Mouse (Mus musculus) embryonic fibroblast, embryonic 13.5 days (primary cell): ENCODE results near the gene Pex1. TPM values are rescaled to one million over a fixed set of nuclear protein-coding genes. Genes with fewer than 3 reads are reported as not detected.

Experiments
- H3K27ac ChIP-seq: 2 replicates; pipeline ENCODE4 v1.5.1; 2012; ENCODE audit warnings: low read length, control low read depth, inconsistent platforms; ENCODE audit not compliant: insufficient read depth
- H3K4me1 ChIP-seq: 2 replicates; pipeline ENCODE4 v1.6.1; 2011; ENCODE audit warnings: low read length; ENCODE audit not compliant: control insufficient read depth, insufficient read depth
- H3K4me3 ChIP-seq: 2 replicates; pipeline ENCODE4 v1.5.1; 2011; ENCODE audit warnings: mild to moderate bottlenecking, control low read depth, low read length; ENCODE audit not compliant: insufficient read depth
- CTCF ChIP-seq: IDR thresholded peaks from 2 replicates; pipeline ENCODE4 v1.5.1; 2011; ENCODE audit warnings: mild to moderate bottlenecking, control low read depth, low read length, moderate library complexity, borderline replicate concordance; ENCODE audit not compliant: insufficient read depth
- POLR2A ChIP-seq: IDR thresholded peaks from 2 replicates; pipeline ENCODE4 v1.6.1; 2011; ENCODE audit warnings: low read depth, mild to moderate bottlenecking, control low read depth, low read length, moderate library complexity
- polyA plus RNA-seq: library from polyadenylated mRNA; stranded (reverse); fragments of >200 nt; gene quantifications from 2 replicates; pipeline ENCODE4 v1.2.4, GENCODE M21; 2011; ENCODE audit warnings: low read depth; ENCODE audit not compliant: missing spikeins, insufficient read length

Pex1 gene
- polyA plus RNA-seq, 1 experiment = 13.1 TPM

DNA sequence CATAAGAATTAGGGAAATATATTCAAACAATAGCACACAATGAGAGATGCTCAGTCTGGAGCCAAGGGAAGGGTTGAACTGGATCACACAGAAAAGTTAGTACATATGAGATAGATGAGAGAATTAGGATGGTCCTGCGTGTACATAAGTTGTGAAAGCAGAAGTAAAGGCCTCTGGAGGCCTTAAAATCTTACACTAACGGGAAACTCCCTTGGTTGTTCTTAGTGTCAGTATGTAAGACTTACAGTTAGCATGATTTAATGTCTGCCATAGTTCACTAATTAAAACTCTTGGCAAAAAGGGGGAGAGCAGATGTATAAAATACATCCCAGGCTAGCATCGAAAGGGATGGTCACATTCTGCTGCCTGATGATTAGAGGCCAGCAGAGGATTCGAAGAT lies 57.9 kb downstream of the Pex1 start:
- H3K27ac ChIP-seq = no peak overlapping the region
- TF ChIP-seq POLR2A (no peak), CTCF (no peak)
- no peaks in the 10 kb centered on the region for H3K4me1 ChIP-seq

GRCm38 (mm10) chr5:3657085-3657484 lies 61.2 kb downstream of the Pex1 start, which contains the start of gene Gatad1:
Gatad1 (minus strand) TSS chr5:3657185.
- no peaks in the 10 kb centered on the region for H3K4me1 ChIP-seq
- H3K27ac ChIP-seq = no peak within 1 kb of the TSS
- TF ChIP-seq CTCF (no peak), POLR2A (no peak)
- no peak within 1 kb of the TSS for H3K4me3 ChIP-seq

More for the DNA sequence above, 57.9 kb downstream of the Pex1 start:
- H3K4me3 ChIP-seq = no peak overlapping the region

DNA sequence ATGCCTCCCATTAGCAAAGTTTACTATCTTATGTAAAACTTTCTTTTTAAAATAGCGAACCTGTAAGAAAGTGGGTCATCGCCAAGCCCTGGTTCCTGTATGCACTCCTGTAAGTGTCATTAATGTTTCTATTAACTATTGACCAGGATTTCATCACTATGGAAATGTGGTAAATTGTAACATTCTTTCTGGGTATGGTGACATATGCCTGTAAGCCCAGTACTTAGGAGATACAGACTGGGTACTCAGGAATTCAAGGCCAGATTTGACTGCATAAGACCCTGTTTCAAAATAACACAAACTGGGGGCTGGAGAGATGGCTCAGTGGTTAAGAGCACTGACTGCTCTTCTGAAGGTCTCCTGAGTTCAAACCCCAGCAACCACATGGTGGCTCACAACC lies 69.4 kb downstream of the Pex1 start:
- no peak for TF ChIP-seq POLR2A
- TF ChIP-seq CTCF = no peak
- Histone ChIP-seq H3K4me3 (no peak overlapping the region), H3K4me1 (no peaks in the 10 kb centered on the region), H3K27ac (no peak overlapping the region)

GRCm38 (mm10) chr5:3666585-3666984 lies 70.7 kb downstream of the Pex1 start:
- no peak overlapping the region for H3K4me3 ChIP-seq
- no peaks in the 10 kb centered on the region for H3K4me1 ChIP-seq
- TF ChIP-seq CTCF (no peak), POLR2A (no peak)
- no peak overlapping the region for H3K27ac ChIP-seq

- H3K4me3 ChIP-seq = no peak overlapping the region
- TF ChIP-seq POLR2A (no peak), CTCF (no peak)
- H3K4me1 ChIP-seq = no peaks in the 10 kb centered on the region
- H3K27ac ChIP-seq = no peak overlapping the region
Observed at GRCm38 (mm10) chr5:3669938-3670554, 74.2 kb downstream of the Pex1 start.

Other genes with a start within 250 kb of the Pex1 start
- gene Fam133b, start 52.2 kb upstream of the Pex1 start, polyA plus RNA-seq = 23.2 and 30.0 TPM in 2 replicates
- 8.0 and 10.8 TPM in 2 replicates for gene 1700109H08Rik, start 24.5 kb upstream of the Pex1 start, polyA plus RNA-seq
- gene Rbm48, start 519 bp downstream of the Pex1 start, polyA plus RNA-seq = 5.9 and 6.6 TPM in 2 replicates
- not detected in 2 replicates for gene Tmbim7, start 55.1 kb downstream of the Pex1 start, polyA plus RNA-seq
- gene Gatad1, start 61.1 kb downstream of the Pex1 start, polyA plus RNA-seq = 163 and 176 TPM in 2 replicates
- 48.9 and 52.0 TPM in 2 replicates for gene Ankib1, start 206.9 kb downstream of the Pex1 start, polyA plus RNA-seq
- 62.7 and 68.8 TPM in 2 replicates for gene Krit1, start 207.1 kb downstream of the Pex1 start, polyA plus RNA-seq
- not detected in 2 replicates for gene Lrrd1, start 249.1 kb downstream of the Pex1 start, polyA plus RNA-seq